17 mouse cellular contexts compared by ENCODE assay signal in genomic region chr2:6976300-6976699, GRCm38 (mm10).
"Had no signal": no experiment of that assay in that cellular context is flagged by ENCODE, and none has a peak within 500 bp of the region (broad histone marks: within the 10 kb centered on the region; RNA-seq: fewer than 3 reads in every experiment).

No protein-coding gene starts in this region.

- H3K27me3 ChIP-seq: neural tube, embryonic 12.5 days; neural tube, embryonic 13.5 days; neural tube, embryonic 15.5 days; stomach, embryonic 15.5 days had no signal

- H3K4me2 ChIP-seq: neural tube, embryonic 12.5 days; neural tube, embryonic 13.5 days; neural tube, embryonic 15.5 days; stomach, embryonic 15.5 days had no signal

- H3K4me1 ChIP-seq: neural tube, embryonic 12.5 days; neural tube, embryonic 13.5 days; neural tube, embryonic 15.5 days; stomach, embryonic 15.5 days had no signal

- H3K4me3 ChIP-seq: neural tube, embryonic 12.5 days; neural tube, embryonic 13.5 days; neural tube, embryonic 15.5 days; stomach, embryonic 15.5 days had no signal

- H3K9ac ChIP-seq: neural tube, embryonic 12.5 days; neural tube, embryonic 13.5 days; neural tube, embryonic 15.5 days; stomach, embryonic 15.5 days had no signal

- H3K9me3 ChIP-seq: neural tube, embryonic 12.5 days; neural tube, embryonic 13.5 days; neural tube, embryonic 15.5 days; stomach, embryonic 15.5 days had no signal

- DNase-seq: retina, postnatal 1 day; right cerebral cortex, adult 18-20 months; right cerebral cortex, postnatal 14 days; right cerebral cortex, postnatal 25 days; right cerebral cortex, postnatal 4 days; spleen, adult 18-20 months; thymus, adult 18-20 months; thymus, adult 2 months; thymus, postnatal 14 days; thymus, postnatal 25 days; thymus, postnatal 36 days; thymus, postnatal 4 days had no signal

- H3K27ac ChIP-seq: neural tube, embryonic 12.5 days; neural tube, embryonic 13.5 days; neural tube, embryonic 15.5 days; stomach, embryonic 15.5 days; stomach, postnatal 0 days had no signal

- H3K36me3 ChIP-seq: neural tube, embryonic 12.5 days; neural tube, embryonic 13.5 days; neural tube, embryonic 15.5 days; stomach, embryonic 15.5 days had no signal
